13 mouse cellular contexts compared by ENCODE assay signal in genomic region chr6:116331396-116331795, GRCm38 (mm10). TPM values are rescaled to one million over a fixed set of nuclear protein-coding genes. Genes with fewer than 3 reads are reported as not detected.
DNase-seq lines count a peak whose midpoint lies in the region; ATAC-seq lines count a peak whose summit lies in the region.
"Had no signal": no experiment of that assay in that cellular context is flagged by ENCODE, and none has a peak within 500 bp of the region (broad histone marks: within the 10 kb centered on the region; RNA-seq: fewer than 3 reads in every experiment).

No protein-coding gene starts in this region.

- no peak overlapping the region for H3K4me3 ChIP-seq in kidney, embryonic 15.5 days (replicated peaks)
- H3K4me3 ChIP-seq: forebrain, embryonic 13.5 days; heart, embryonic 13.5 days; lung, embryonic 15.5 days had no signal

- peak; percentile 63 to 76 for DNase-seq in cerebellum, postnatal 10 days
- DNase-seq in kidney, postnatal 14 days: peak; percentile 5
- DNase-seq in urinary bladder, adult 2 months (ENCODE audit: low spot score): peak; percentile 35
- DNase-seq in urinary bladder, postnatal 4 days (ENCODE audit: low spot score in 2 of 2): no peak
- DNase-seq in thymus, postnatal 10 days (ENCODE audit: low spot score in 2 of 2): no peak
- DNase-seq: embryo, embryonic 11 days; liver had no signal

- H3K27me3 ChIP-seq in kidney, embryonic 15.5 days: no peaks in the 10 kb centered on the region

- no peaks in the 10 kb centered on the region for H3K36me3 ChIP-seq in kidney, embryonic 15.5 days
- H3K36me3 ChIP-seq: heart, embryonic 13.5 days; lung, embryonic 15.5 days had no signal

- ATAC-seq in cerebellum, adult (ENCODE audit: insufficient number of reproducible peaks, low FRiP score, low TSS enrichment): no peak
- no peak for ATAC-seq in kidney, embryonic 15.5 days (replicated peaks; ENCODE audit: low FRiP score)
- ATAC-seq: forebrain, embryonic 13.5 days; inflammation-experienced regulatory T-cells, adult 6 months had no signal

- H3K4me1 ChIP-seq in kidney, embryonic 15.5 days: no peaks in the 10 kb centered on the region
- H3K4me1 ChIP-seq: forebrain, embryonic 13.5 days; heart, embryonic 13.5 days; lung, embryonic 15.5 days had no signal

- H3K9me3 ChIP-seq in kidney, embryonic 15.5 days (replicated peaks): no peaks in the 10 kb centered on the region
- H3K9me3 ChIP-seq: forebrain, embryonic 13.5 days; heart, embryonic 13.5 days; lung, embryonic 15.5 days had no signal

- WGBS in kidney, embryonic 15.5 days: 83% methylated on average over 2 of the region's 2 CpGs

- no peak overlapping the region for H3K9ac ChIP-seq in kidney, embryonic 15.5 days
- H3K9ac ChIP-seq: forebrain, embryonic 13.5 days; heart, embryonic 13.5 days; lung, embryonic 15.5 days had no signal

- no peak overlapping the region for H3K27ac ChIP-seq in kidney, embryonic 15.5 days
- H3K27ac ChIP-seq: forebrain, embryonic 13.5 days; heart, embryonic 13.5 days; lung, embryonic 15.5 days had no signal

- H3K4me2 ChIP-seq in kidney, embryonic 15.5 days: no peak overlapping the region
- H3K4me2 ChIP-seq: forebrain, embryonic 13.5 days; heart, embryonic 13.5 days; lung, embryonic 15.5 days had no signal

RNA-seq across cellular contexts. Expression of gene March8, which starts 6.4 kb away (rescaled TPM):
- 37.5 and 40.4 TPM in 2 replicates for polyA plus RNA-seq in kidney, embryonic 15.5 days (2015; fragmentation: Nextera tagmentation; extraction: Ambion mirVana)
- polyA plus RNA-seq in urinary bladder, adult 2 months (2012; rRNA removed): 54.5 and 56.6 TPM in 2 replicates

Comparison
In these comparisons a context has a peak if more than half of its experiments do, and no peak if none do; other contexts are left out.
1. DNase-seq: peak in cerebellum, postnatal 10 days (2 of 2), kidney, postnatal 14 days (single experiment) and urinary bladder, adult 2 months (single experiment); none in urinary bladder, postnatal 4 days (0 of 2) and thymus, postnatal 10 days (0 of 2).